Mouse (Mus musculus) hindbrain, embryonic 13.5 days (tissue): ENCODE measurements around the gene Kctd20. TPM values are rescaled to one million over a fixed set of nuclear protein-coding genes. Genes with fewer than 3 reads are reported as not detected.

ENCODE experiments used
- ATAC-seq: fragments of 200-750 bp; cut with Nextera tagmentation; 2 replicates; pipeline ENCODE4 v1.8.0; 2017; ENCODE audit warnings: moderate TSS enrichment; ENCODE audit not compliant: low FRiP score
- H3K27ac ChIP-seq: fragments of 300-500 bp; sonication (generic); 2 replicates; pipeline ENCODE4 v1.5.1; 2015; ENCODE audit warnings: inconsistent platforms, mild to moderate bottlenecking, moderate library complexity
- H3K27me3 ChIP-seq: fragments of 300-500 bp; sonication (generic); 2 replicates; pipeline ENCODE4 v1.6.1; 2015; ENCODE audit warnings: mild to moderate bottlenecking, inconsistent platforms
- H3K36me3 ChIP-seq: fragments of 300-500 bp; sonication (generic); 2 replicates; pipeline ENCODE4 v1.6.1; 2015; ENCODE audit warnings: mild to moderate bottlenecking, inconsistent platforms
- H3K4me1 ChIP-seq: fragments of 300-500 bp; sonication (generic); replicated peaks from 2 replicates; pipeline ENCODE4 v1.6.1; 2015; ENCODE audit warnings: inconsistent platforms
- H3K4me2 ChIP-seq: fragments of 300-500 bp; sonication (generic); 2 replicates; pipeline ENCODE4 v1.6.1; 2015; ENCODE audit warnings: inconsistent platforms, mild to moderate bottlenecking, moderate library complexity
- H3K4me3 ChIP-seq: fragments of 300-500 bp; sonication (generic); 2 replicates; pipeline ENCODE4 v1.5.1; 2015; ENCODE audit warnings: mild to moderate bottlenecking, inconsistent platforms
- H3K9ac ChIP-seq: fragments of 300-500 bp; sonication (generic); 2 replicates; pipeline ENCODE4 v1.6.1; 2015; ENCODE audit warnings: mild to moderate bottlenecking, inconsistent platforms
- H3K9me3 ChIP-seq: fragments of 300-500 bp; sonication (generic); 2 replicates; pipeline ENCODE4 v1.6.1; 2016; ENCODE audit warnings: inconsistent platforms
- WGBS: fragments of 180-500 bp; shearing (Covaris S2); methylation state at CpG from one replicate; pipeline ENCODE4 v1.1.7; 2015; 5-methylcytosine and 5-hydroxymethylcytosine counted together
- polyA plus RNA-seq: library from polyadenylated mRNA; unstranded; fragments of >200 nt; fragmentation: Nextera tagmentation; extraction: Ambion mirVana; gene quantifications from 2 replicates; pipeline ENCODE4 v1.2.1, GENCODE M21; 2015

Gene Kctd20
- 96.0 and 96.7 TPM in 2 replicates for polyA plus RNA-seq

DNA sequence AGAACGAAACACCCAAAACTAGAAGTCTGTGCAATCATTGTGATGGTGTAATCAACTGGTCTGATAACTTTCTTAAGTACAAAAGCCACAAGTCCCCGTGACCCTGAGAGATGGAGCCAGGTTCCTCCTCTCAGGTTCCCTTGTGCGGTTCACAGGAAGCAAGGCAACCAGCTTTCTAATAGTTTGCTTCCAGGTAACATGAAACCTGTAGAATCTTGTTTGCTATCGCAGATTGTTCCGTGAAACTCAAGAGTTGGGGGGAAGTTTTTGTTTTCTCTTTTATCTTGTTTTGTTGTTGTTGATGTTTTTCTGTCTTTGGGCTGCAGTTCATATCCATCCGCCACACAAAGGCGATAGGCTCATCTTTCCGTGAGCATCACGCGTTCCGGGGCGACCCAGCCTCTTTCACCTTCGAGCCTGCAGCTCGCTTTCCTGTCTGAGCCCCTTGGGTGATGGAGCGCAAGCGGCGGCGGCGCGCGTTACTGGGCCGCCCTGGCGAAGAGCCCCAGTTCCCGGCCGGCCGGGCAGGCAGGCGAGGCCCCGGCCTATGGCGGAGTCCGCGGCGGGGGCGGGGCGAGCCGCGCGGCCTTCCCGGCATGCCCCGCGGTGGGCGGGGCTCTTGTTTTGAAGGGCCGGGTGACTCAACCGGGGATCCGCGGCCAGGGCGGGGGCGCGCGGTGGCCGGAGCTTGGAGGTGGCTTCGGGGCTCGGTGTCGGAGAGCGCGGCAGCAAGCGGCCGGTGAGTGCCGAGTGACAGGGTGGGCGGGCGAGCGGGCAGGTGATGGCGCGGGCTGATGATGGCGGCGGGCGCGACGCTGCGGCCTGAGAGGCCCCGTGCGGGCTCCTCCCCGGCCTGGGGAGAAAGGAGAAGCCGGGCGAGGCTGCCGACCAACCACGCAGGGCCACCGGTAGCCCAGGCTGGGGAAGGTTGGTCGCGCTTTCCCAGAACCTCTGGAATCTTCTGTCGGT lies at the start of gene Kctd20:
Gene Kctd20 (plus strand): TSS at position 120 of the 969 bp plus-strand sequence.
- WGBS: 1% methylated on average over 73 of the region's 80 CpGs
- Histone ChIP-seq H3K4me2 (peak within 1 kb of the TSS; percentile 88), H3K4me3 (peak within 1 kb of the TSS; percentile 68), H3K27me3 (no peaks in the 10 kb centered on the region), H3K36me3 (peaks cover 9% of the 10 kb centered on the region; the same call in 1 of the 2 replicates), H3K9me3 (no peaks in the 10 kb centered on the region), H3K27ac (peak within 1 kb of the TSS; percentile 98), H3K4me1 (peaks cover 27% of the 10 kb centered on the region), H3K9ac (peak within 1 kb of the TSS; percentile 83)
- ATAC-seq: peak; percentile 93

DNA sequence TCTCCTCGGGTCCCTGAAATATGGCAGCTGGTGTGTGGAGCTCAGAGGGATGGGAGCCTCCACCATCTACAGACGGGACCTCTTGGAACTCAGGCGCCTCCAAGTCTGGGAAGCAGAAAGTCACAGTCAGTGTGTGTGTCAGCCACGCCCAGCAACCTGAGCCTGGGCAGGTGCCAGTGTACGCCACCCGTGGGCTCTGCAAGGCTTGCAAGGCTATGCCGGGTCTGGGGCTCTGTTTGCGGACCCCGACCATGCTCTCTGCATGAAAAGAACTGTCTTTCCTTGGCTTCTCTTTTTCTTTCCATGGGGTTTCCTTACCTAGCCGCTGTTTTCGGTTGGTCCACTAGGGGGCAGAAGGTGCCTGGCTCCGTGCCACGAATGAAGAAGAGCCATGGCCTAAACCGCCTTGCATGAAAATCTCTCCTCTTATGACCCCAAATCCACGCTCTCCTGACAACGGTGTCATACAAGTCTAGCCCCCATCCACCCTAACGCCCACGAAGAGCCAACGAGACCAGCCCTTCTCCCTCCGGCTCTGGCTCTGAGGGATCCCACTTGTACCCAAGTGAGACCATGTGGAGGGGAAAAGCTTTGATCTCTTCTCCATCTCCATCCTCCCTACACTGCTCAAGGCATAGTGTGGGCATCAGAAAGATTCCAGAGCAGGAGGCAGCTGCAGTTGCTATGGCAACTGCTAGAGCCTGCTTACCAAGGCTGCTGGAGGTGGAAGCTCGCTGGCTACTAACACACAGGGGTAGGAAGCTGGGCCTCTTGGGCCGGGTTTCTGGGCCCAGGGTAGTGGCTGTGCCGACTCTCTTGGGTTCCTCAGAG lies 47.0 kb upstream of the Kctd20 start:
- peak overlapping the region; percentile 82 for H3K27ac ChIP-seq
- H3K4me3 ChIP-seq: no peak overlapping the region
- no peaks in the 10 kb centered on the region for H3K36me3 ChIP-seq
- H3K4me2 ChIP-seq: peak overlapping the region; percentile 1; the same call in 1 of the 2 replicates
- H3K27me3 ChIP-seq: peaks cover 15% of the 10 kb centered on the region
- 29% methylated on average over 23 of the region's 23 CpGs for WGBS
- peak overlapping the region; percentile 40 for H3K9ac ChIP-seq
- ATAC-seq: peak; percentile 86
- H3K4me1 ChIP-seq: peaks cover 21% of the 10 kb centered on the region
- H3K9me3 ChIP-seq: no peaks in the 10 kb centered on the region

DNA sequence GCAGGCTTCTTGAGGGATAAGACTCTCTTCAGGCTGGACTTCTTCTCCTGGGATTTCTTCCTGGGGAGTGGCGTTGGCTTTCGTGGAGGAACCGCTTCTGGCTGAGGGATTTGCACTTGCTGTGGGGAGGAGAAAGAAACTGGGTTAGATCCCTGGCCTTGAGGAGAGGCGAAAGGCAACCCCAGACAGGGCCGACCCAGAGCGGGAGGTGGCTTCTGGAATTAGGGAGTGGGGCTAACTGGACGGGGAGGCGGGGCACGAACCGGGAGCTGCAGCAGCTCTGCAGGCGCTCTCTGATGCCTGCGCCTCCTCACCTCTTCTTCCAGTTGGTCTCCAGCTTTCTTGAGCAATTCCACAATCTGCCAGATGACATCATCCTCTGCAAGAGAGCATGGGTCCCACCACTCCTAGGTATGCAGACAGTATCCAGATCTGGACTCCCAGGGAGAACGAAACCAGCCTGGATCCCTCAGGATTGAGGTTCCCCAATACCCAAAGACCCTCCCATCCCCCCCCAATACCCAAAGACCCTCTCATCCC lies 46.3 kb upstream of the Kctd20 start:
- peaks cover 21% of the 10 kb centered on the region for H3K4me1 ChIP-seq
- 74% methylated on average over 13 of the region's 13 CpGs for WGBS
- H3K36me3 ChIP-seq: no peaks in the 10 kb centered on the region
- ATAC-seq: no peak
- no peaks in the 10 kb centered on the region for H3K9me3 ChIP-seq
- H3K9ac ChIP-seq: peak overlapping the region; percentile 40
- peaks cover 22% of the 10 kb centered on the region for H3K27me3 ChIP-seq
- no peak overlapping the region for H3K4me2 ChIP-seq
- H3K4me3 ChIP-seq: no peak overlapping the region
- peak overlapping the region; percentile 82 for H3K27ac ChIP-seq

DNA sequence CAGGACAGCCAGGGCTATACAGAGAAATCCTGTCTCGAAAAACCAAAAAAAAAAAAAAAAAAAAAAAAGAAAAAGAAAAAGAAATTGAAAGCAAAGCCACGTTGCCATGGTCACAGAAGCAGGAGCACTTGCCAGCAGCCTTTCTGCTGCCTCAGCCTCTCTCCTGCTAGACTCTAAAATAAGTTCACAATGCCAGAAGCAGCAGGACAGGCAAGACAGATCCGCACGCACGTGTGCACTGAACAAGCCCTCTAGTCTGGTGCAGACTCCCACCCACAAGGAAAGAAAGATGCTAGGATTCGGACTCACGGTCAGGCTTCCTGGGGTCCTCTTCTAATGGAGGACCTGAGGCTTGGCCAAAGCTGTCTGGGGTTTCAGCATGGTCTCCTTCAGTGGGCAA lies 43.8 kb upstream of the Kctd20 start:
- Histone ChIP-seq H3K27me3 (peaks cover 24% of the 10 kb centered on the region), H3K4me2 (no peak overlapping the region), H3K4me3 (no peak overlapping the region), H3K4me1 (peaks cover 21% of the 10 kb centered on the region), H3K27ac (no peak overlapping the region), H3K9me3 (no peaks in the 10 kb centered on the region), H3K36me3 (no peaks in the 10 kb centered on the region), H3K9ac (no peak overlapping the region)
- no peak for ATAC-seq
- WGBS: 69% methylated on average over 7 of the region's 7 CpGs

DNA sequence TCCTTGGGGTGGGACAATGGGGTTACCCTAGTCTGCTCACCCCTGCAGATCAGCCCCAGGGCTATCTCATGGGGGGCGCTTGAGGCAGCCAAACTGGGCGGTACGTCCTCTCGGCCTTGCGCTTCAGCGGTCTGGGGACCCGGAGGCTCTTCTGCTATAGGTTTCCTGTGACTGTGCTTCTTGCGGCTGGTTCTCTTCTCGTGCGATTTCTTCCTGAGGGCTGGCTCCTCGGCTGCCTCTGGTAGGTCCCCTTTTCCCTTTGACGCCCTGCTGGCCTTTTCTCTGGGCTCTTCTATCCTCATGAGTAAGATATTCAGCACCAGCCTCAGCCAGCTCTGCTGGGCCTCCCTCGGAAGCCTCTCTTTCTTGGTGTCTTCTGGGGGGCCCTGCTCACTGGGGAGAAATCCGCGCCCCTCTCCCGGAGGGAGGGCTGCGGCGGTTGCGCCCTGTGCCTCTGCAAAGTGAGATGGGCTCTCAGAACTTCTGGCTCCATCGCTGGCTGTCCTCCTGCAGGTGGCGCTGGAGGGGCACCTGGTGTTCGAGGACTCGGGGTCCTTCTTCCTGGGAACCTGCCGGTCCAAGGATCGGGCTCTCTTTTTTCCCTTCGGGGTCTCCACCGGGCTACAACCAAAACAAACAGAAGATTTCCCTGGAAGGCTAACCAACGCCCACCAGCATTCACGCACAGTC lies 42.4 kb upstream of the Kctd20 start:
- H3K9me3 ChIP-seq: no peaks in the 10 kb centered on the region
- H3K4me2 ChIP-seq: peak overlapping the region; percentile 41
- H3K4me1 ChIP-seq: peaks cover 18% of the 10 kb centered on the region
- H3K36me3 ChIP-seq: no peaks in the 10 kb centered on the region
- 12% methylated on average over 29 of the region's 29 CpGs for WGBS
- peaks cover 24% of the 10 kb centered on the region for H3K27me3 ChIP-seq
- H3K4me3 ChIP-seq: peak overlapping the region; percentile 14; the same call in 1 of the 2 replicates
- ATAC-seq: no peak
- H3K9ac ChIP-seq: peak overlapping the region; percentile 53; the same call in 1 of the 2 replicates
- no peak overlapping the region for H3K27ac ChIP-seq

DNA sequence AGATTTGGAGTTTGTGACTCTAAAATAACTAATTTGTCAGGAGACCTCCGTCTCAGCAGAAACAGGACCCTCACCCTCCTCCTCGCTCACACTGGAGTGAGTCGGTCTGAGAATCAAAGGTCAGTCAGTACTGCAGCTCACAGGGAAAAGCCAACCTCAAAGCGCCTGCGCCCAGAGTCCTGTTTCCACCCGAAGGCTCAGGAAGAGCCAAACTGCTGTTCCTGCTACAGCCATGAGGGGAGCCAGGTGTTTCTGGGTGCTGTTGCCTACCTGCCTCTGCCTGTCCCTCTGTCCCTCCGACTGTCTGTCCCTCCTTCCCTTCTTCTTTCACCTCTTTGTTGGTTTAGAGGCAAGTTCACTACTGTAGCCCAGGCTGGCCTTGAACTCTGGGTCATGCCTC lies 41.6 kb upstream of the Kctd20 start:
- Histone ChIP-seq H3K27ac (no peak overlapping the region), H3K4me3 (no peak overlapping the region), H3K9me3 (no peaks in the 10 kb centered on the region), H3K4me2 (no peak overlapping the region), H3K4me1 (peaks cover 11% of the 10 kb centered on the region), H3K9ac (no peak overlapping the region), H3K36me3 (no peaks in the 10 kb centered on the region), H3K27me3 (peaks cover 24% of the 10 kb centered on the region)
- no peak for ATAC-seq
- WGBS: 28% methylated on average over 7 of the region's 7 CpGs

DNA sequence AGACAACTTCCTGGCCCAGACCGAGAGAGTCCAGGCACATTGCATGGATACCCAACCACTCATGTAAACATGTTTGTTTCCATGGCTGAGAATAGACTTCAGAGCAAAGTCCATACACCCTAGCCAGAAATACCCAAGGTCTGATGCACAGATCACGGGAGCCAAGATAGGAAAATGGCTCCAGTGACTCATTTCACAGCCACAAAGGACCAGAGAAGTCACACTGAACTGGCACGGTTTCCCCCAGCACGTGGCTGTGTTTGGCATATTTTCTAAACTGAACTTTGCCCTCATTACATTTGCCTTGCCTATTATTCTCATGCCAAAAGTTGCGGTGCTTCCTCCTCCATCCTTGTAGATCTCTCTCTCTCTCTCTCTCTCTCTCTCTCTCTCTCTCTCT lies 38.5 kb upstream of the Kctd20 start:
- Histone ChIP-seq H3K4me2 (no peak overlapping the region), H3K9me3 (no peaks in the 10 kb centered on the region), H3K36me3 (no peaks in the 10 kb centered on the region), H3K4me1 (peaks cover 7% of the 10 kb centered on the region), H3K27ac (no peak overlapping the region), H3K4me3 (no peak overlapping the region), H3K9ac (no peak overlapping the region), H3K27me3 (peaks cover 24% of the 10 kb centered on the region)
- 84% methylated on average over 5 of the region's 5 CpGs for WGBS
- ATAC-seq: no peak

DNA sequence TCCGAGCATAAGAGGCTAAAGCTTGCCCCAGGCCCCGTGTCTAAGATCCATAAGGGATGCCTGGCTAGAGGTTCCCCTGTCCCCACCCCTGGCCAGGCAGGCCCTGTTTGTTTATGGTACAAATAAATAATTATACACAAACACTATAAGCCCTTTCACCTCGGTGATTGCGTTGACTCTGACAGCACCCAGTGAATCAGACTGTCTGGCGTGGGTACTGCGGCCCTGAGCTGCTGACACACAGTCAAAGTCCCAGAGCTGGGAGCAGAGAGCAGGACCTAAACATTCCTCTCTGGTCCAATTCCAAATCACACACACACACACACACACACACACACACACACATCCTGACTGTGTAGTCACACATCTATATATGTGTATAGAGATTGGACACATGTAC lies 37.8 kb upstream of the Kctd20 start:
- H3K4me3 ChIP-seq: no peak overlapping the region
- no peak for ATAC-seq
- 83% methylated on average over 6 of the region's 6 CpGs for WGBS
- H3K9me3 ChIP-seq: no peaks in the 10 kb centered on the region
- no peak overlapping the region for H3K4me2 ChIP-seq
- peaks cover 7% of the 10 kb centered on the region for H3K4me1 ChIP-seq
- H3K36me3 ChIP-seq: no peaks in the 10 kb centered on the region
- H3K27ac ChIP-seq: no peak overlapping the region
- H3K9ac ChIP-seq: no peak overlapping the region
- H3K27me3 ChIP-seq: peaks cover 17% of the 10 kb centered on the region

DNA sequence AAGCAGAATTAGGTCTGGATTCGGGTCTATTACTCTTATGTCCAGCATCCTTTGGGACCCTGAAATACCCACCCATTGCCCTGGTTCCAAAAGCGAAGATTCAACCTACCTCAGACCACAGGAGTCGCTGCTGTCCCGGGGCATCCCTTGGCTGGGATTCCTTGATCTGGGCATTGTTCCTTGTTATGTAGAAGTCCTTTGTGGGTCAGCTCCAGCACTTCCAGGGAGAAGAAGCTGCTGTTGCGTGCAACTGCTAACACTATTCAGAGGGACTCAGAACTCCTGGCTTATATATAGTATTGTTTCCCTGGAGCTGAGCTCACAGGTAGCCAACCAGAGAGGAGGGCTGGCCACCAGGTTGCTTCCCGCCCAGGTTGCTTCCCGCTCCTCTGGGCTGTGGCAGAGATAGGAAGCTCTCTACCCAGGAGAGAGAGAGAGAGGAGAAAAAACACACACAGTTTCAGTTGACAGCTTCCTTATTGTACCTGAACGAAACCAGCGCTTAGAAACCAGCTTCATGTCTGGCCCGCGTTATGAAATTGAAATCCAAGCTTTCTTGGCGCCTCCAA lies 36.6 kb upstream of the Kctd20 start, which contains the start of gene 4930539E08Rik:
Gene 4930539E08Rik (minus strand): TSS at position 265 of the 569 bp plus-strand sequence.
- H3K27me3 ChIP-seq: peaks cover 5% of the 10 kb centered on the region
- H3K36me3 ChIP-seq: no peaks in the 10 kb centered on the region
- H3K9me3 ChIP-seq: no peaks in the 10 kb centered on the region
- H3K4me2 ChIP-seq: no peak within 1 kb of the TSS
- no peak for ATAC-seq
- WGBS: 67% methylated on average over 12 of the region's 12 CpGs
- no peaks in the 10 kb centered on the region for H3K4me1 ChIP-seq
- no peak within 1 kb of the TSS for H3K9ac ChIP-seq
- H3K4me3 ChIP-seq: no peak within 1 kb of the TSS
- H3K27ac ChIP-seq: no peak within 1 kb of the TSS

DNA sequence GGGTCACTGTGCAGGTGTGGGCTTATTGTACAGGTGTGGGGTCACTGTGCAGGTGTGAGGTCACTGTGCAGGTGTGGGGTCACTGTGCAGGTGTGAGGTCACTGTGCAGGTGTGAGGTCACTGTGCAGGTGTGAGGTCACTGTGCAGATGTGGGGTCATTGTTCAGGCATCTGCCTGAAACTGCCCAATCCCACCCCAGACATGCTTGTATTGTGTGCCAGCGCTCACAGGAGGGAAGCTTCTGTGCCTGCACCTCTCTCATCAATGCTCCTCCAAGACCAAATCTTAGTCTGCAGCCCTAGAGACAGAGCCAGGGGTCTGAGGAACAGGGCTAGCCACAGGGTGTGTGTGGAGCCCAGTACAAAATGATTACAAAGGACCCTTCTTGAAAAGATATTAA lies 35.2 kb upstream of the Kctd20 start:
- Histone ChIP-seq H3K36me3 (no peaks in the 10 kb centered on the region), H3K27ac (no peak overlapping the region), H3K27me3 (no peaks in the 10 kb centered on the region; the same call in 1 of the 2 replicates), H3K4me2 (no peak overlapping the region), H3K4me3 (no peak overlapping the region), H3K9ac (no peak overlapping the region), H3K4me1 (no peaks in the 10 kb centered on the region), H3K9me3 (no peaks in the 10 kb centered on the region)
- ATAC-seq: no peak
- 100% methylated on average over 1 of the region's 1 CpGs for WGBS

DNA sequence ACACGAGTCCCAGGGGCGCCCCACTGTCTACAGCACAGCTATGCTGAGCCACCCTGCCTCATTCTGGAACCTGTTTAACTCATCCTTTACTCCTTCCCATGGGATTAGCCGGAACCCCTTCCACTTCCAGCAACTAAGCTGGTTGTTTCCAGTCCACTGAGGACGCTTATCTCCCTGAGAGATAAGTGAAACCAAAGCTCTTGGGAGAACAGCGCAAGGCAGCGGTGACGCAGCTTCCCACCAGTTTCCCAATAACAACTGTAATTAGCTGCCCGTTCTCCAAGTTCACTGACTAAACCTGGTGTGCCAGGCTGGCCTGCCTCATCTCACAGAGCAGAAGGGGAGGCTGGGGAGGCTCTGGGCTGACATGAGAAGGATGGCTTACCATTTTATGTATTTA lies 30.7 kb upstream of the Kctd20 start:
- Histone ChIP-seq H3K36me3 (no peaks in the 10 kb centered on the region), H3K4me1 (no peaks in the 10 kb centered on the region), H3K9me3 (no peaks in the 10 kb centered on the region), H3K4me3 (no peak overlapping the region), H3K27me3 (no peaks in the 10 kb centered on the region), H3K27ac (no peak overlapping the region), H3K9ac (no peak overlapping the region), H3K4me2 (no peak overlapping the region)
- no peak for ATAC-seq
- WGBS: 82% methylated on average over 8 of the region's 8 CpGs
